Mouse (Mus musculus) ES-CJ7 (cell line): ENCODE measurements at regions not wholly inside any gene's neighbourhood (a gene's known extent, or its start where the extent isn't known, plus 50 kb on each side); places are given as distances from the start of the nearest gene placed in this dataset.

ENCODE experiments used
- DNase-seq: peaks from one replicate; pipeline ENCODE4 v3.0.0; 2011; ENCODE audit warnings: low read depth, low spot score

DNA sequence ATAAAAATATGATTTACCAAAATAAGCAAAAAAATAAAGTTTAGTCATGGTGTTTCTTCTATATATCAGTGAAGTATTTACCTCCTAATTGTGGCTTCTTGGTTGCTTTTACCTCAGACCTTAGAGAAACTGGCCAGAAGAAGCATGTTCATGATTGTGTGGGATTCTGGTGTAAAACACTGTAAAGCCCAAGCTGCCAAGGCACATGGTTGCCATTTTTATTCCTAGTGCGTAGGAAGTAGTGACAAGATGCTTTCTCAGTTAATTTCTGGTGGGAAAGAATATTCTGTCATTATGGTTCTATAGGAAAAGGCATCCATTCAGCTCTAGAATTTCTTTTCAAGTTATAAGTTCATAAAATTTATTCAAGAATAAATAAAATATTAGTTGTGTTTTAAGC lies 805.2 kb downstream of the Olfm4 start:
- no peak for DNase-seq

DNA sequence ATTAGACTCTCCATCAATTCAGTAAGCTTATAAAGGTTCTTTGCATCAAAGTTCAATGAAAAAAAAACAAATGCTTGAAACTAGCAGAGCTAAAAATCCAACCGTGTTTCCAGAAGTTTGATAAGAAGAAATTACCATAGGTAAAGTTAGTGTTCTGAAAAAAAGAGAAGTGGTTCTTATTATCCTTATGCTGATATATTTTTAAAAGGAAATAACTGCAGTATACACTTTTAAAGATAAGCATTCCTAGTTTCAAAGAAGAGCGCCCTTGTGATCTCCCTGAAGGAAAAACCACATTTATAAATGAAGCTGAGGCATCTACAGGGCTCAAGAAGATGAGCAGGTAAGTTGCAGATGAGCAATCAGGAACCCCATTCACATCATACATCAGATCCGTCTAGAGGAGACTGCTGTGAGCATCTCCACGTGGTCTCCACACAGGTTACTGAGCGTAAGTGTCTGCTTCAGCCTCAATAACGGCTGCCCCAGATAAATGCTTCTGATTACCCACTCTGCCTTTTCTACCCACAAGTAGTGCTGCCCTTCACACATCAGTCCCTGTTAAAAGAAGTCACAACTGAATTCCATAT lies 815.6 kb downstream of the Olfm4 start:
- no peak for DNase-seq

DNA sequence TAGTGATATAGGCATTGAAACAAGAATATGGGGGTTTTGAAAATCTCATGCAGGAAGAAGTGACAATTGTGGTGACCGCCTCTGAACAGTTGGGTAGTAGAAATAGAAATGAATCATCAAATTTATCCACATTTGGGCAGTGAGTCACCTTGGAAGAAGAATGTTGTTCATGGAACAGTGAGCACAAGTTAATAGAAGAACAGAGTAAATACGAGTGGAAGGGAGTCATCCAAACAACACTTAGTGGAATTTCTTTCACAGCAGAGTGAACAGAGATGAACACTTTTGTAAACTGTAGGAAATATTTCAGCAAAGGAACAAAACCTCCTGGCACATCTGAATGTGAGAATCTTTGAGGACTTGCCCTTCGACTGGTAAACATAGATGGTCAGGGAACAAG lies 846.6 kb downstream of the Olfm4 start:
- no peak for DNase-seq

DNA sequence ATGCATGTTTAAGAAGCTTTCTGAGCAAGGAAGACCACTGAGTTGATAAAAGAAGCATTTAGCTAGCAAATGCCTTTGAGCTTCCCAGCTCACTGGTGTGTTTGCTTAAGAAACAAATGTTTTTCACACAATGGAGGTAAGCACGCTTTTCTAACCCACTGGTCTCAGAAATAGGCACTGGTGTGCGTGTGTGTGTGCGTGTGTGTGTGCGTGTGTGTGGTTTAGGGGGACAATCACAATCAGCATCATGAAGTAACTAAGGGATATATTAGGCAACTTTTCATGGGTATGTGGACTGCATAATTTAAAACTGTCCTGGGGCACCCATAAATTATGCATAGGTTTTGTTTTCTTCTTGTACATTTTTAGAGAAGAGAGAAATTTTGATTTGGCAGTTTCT lies 860.7 kb downstream of the Olfm4 start:
- DNase-seq, result no peak

DNA sequence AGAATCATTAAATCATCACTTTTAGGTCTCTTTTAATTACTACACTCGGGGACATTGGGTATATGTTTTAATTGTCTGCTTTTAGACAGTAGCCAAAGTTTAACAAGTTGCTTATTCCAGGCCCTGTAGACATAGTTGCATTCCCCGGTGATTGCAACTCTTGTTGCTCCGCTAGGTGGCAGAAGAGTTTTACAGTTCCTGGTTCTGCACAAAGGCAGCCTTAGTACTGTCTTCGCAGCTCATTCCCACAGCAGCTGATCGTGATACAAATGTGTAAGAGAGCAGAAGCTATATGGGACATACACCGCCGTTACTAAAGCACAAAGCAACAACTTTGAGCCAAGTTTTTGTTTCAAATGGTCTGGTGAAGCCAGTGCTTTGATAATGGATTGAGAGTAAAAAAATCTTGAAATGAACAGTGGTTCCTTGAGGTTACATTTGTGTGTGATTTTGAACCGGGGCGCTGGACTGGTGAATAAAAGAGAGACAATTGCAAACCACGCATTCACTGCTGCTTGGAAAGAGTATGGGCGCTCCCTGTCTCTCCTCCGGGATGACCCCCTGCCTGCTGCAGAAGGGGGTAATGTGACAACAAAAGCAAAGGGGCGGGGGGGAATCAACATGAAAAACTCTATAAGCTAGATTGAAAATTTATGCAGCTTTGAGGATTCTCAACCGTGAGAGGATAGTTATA lies 861.8 kb downstream of the Olfm4 start:
- DNase-seq, result peak; percentile 72

DNA sequence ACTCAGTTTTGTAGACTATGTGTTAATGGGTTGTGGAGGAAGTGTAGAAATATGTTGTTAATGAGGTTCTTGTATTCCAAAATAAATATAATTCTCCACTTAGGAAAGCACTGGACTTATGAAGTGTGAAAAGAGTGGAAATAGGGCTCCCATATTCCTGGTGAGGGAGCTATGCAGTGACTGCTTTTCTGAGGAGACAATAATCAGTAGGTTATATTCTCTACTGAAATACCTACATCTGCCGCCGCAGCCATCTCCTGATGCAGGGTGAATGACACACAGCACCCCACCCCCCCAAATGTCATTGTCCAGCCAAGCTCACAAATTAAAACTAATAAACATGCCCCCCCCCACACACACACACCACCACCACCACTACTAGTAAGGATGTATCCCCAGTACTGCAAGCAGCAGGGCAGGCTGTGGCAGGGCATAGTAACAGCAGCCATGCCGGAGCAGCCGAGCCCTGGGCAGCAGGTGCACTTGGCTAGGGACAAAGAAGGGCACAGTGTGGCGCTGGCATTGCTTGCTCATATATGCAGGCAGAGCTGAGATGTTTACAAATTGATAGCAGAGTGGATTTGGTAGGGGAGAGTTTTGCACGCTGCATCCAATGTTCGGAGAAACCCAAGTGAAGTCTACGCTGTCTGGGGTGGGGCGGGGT lies 862.7 kb downstream of the Olfm4 start:
- DNase-seq, result no peak
